Mouse (Mus musculus) brain, embryonic 14.5 days (tissue): ENCODE measurements at regions not wholly inside any gene's neighbourhood (a gene's known extent, or its start where the extent isn't known, plus 50 kb on each side); places are given as distances from the start of the nearest gene placed in this dataset.
A peak's percentile ranks its signal among the peaks of the same experiment; 100 is the strongest.

Experiments used
- DNase-seq: peaks from one replicate; pipeline ENCODE4 v3.0.0-alpha.2; 2011; ENCODE audit warnings: low read depth
- CTCF ChIP-seq: fragments of 200-500 bp; IDR thresholded peaks from 2 replicates; pipeline ENCODE4 v1.5.1; 2012; ENCODE audit warnings: inconsistent platforms, mild to moderate bottlenecking, moderate library complexity, borderline replicate concordance; ENCODE audit not compliant: insufficient read depth, insufficient read length; ENCODE audit errors: extremely low read depth
- POLR2A ChIP-seq: fragments of 200-500 bp; IDR thresholded peaks from 2 replicates; pipeline ENCODE4 v1.6.1; 2012; ENCODE audit warnings: mild to moderate bottlenecking, inconsistent platforms, borderline replicate concordance; ENCODE audit not compliant: poor library complexity, insufficient read depth, insufficient read length, severe bottlenecking; ENCODE audit errors: extremely low read depth

DNA sequence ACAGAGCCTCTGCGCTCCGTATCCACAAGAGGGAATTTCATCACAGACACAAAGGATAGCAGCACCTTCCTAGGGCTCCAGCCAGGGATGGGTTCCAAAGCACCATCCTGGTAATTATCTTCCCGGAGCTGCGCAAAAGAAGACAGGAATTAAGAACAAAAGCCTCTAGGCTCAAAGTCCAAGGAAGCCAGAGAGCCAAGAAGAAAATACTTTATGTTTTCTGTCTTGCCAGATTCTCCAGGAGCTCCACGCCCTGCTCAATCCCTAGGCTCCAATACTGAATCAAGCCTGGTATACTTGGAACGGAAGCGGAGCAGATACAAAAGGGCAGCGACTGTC, 54.4 kb downstream of the Irf2bpl start:
- TF ChIP-seq POLR2A = no peak
- no peak for TF ChIP-seq CTCF
- no peak for DNase-seq

DNA sequence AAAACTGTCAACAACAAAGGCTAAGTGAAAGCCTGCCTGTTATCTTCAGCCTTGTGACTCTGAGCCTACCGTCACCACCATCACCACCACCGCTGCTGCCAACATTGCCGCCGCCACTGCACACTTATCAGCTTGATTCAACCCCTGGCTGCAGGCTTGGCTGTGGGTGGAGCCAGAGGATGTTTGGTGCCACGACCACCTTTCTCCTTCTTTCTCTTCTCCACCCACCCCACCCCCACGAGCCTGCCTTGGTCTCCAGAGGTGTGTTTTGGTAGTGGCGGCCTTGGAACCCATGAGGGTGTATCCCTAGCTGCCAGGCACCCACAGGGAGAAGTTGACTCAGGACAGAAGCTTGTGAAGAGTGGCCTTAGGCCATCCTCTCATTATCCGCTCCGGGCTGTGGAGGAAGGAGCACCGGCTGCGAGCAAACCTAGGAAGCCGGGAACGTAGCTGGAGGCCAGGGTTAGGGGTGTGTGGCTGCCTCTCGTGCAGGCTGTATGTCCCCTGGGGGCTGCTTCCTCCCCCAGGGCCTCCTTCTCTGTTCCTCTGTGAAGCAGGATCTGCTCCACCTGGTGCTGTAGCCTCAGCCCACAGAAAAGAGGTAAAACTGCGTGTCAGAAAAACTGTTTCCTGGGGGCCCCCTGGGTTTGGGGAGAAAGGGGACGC, 54.9 kb downstream of the Irf2bpl start:
- no peak for DNase-seq

DNA sequence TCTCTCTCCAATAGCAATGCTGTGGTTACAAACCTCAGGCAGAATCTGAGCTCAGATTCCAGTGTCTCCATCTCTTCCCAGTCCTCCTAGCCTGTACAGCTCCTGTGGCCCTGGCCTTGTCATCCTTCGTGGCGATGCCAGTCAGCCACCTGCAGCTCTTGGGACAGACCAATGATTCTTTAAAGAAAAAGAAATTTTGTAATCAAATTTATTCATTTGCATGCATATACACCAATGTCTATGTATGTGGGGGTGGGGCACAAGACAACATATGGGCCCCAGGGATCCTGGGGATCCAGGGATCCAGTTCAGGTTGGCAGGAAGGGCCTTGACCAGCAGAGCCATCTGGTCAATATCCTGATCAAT, 57.4 kb downstream of the Irf2bpl start:
- TF ChIP-seq CTCF (no peak), POLR2A (no peak)
- no peak for DNase-seq

More for the DNA sequence above, 54.9 kb downstream of the Irf2bpl start:
- no peak for TF ChIP-seq CTCF
- no peak for TF ChIP-seq POLR2A

DNA sequence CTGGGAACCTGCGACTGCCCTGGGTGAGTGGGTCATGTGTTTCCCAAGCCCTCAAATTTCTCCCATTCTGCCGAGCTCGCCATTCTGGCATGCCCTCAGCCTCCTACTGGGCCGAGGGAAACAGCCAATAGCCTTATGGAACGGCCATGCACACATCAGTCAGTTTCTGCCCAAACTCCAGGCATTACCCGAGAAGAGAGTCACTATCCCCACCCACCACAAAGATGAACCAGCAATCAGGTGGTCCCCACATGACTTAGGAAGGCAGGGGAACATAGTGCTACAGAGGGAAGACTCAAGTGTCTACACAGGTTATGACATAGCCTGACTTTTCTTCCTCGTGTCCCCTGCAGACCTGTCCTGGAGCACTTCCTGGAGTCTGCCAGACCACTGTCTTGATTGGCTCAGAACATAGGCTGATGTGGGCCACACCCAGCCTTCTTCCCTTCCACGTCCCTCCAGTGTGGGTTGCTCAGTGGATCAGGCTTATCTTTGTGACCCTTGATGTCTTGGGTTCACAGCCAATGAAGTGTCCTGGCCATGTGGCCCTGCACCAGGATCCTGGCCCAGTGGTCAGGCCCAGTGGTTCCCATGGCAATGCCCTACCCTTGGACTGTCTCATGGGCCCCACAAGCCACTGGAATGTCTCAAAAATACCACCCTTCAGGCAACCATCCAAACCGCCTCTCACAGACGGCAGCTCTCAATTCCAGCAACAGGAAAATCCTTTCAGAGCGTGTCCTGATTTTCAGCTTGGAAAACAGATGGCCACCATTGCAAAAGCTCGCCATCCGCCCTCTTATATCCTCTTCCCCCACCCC, 58.0 kb downstream of the Irf2bpl start:
- no peak for TF ChIP-seq CTCF
- no peak for TF ChIP-seq POLR2A
- DNase-seq = peak; percentile 85

DNA sequence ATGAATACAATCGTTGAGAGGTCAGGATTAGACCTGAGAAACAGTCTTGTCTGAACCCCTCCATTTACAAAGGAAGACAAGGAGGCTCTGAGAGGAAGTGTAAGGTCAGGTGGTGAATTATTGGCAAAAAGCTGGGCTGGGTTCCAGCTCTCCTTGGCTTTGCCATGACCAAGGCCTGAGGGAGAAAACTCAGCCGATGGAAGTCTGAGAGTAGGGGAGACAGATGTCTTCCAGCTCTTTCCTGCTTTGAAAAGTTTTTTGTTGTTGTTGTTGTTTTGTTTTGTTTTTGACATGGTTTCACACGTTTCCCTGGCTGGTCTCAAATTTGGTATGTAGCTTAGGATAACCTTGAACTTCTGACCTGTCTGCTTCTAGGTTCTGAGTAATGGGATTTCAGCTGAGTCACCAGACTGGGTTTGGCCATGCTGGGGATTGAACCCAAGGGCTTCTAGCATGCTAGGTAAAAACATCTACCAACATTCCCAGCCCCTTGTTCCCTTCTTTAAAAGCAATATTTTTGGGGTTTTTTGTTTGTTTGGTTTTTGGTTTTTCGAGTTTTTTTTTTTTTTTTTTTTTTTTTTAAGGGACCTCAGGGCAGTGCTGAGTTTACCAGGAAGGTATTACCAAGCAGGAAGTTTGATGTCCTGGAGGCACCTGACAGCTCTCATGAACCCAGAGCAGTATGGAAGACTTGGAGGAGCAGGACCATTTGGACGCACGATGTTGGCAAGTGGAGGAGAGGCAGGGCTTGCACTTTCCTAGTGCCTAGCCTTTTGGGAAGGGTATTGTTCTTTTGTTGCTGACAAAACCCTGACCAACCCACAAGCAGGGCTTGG, 58.8 kb downstream of the Irf2bpl start:
- peak; percentile 60 for DNase-seq
- TF ChIP-seq POLR2A (no peak), CTCF (no peak)

DNA sequence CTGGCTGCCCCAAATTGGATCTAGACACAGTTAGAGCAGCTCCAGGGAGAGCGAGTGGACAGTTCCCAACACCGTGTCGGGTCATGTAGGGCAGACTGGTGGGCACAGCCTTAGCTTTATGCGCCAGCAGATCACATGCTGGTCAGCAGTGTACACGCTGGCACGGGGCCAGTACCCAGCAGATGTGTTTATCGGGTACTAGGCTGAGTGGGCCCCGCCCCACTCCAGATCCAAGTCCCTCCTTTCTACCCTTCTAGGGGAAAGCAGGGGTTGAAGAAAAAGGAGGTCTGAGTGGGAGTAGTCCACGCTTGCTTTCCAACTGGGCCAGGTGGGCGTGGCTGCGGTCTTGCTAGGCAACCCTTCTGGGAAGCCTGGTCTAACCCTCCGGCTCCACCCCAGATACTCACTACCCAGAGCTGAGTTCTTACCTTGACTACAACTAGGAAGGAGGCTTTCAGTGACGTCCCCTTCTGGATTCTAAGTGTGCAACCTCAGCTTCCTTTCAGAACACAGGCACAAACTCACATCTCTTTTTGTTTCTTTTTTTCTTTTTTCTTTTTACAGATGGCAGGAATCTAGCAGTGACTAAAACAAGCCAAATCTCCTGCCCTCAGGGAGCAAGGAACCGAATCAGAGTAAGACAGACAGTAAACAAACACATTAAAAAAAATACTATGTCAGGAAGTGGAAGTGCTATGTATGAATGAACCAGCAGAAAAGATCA, 59.6 kb downstream of the Irf2bpl start:
- TF ChIP-seq CTCF (no peak), POLR2A (no peak)
- DNase-seq = peak; percentile 93

DNA sequence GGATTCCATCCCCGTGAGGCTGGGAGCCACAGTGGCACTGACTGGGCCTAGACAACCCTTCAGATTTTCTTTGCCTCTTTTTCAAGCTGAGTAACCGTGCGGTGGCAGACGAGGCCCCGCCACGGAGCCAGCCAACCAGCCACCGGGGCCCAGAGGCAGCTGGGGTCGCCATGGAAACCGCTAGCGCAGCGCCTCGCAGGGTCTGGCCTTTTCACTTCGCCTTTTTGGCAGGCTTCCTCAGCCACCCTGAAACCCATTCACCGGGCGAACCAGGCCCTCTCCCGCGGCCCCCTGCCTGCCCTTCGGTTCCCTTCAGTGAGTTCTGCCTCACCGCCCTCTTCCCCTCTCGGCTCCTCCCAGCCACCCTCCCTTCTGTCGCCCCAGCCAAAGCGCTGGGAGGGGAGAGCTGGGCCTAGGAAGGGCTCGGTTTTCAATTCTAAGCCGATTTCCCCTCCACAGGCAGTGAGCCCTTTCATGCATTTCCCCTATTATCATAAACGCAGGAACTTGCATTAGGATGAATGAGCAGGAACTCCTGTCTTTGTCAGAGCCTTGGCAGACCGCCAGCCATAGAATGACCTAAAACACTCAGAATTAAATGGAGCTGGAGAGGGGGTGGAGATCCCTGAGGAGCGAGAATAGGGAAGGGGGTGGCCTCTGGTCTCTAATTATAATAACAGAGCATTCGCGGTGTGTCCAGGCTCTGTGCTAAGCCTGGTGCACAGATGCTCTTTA, 60.6 kb downstream of the Irf2bpl start:
- peak; percentile 99 for DNase-seq
- no peak for TF ChIP-seq CTCF
- TF ChIP-seq POLR2A = 0 out of 2 replicates have a peak, but pooled peaks have one; percentile 8

DNA sequence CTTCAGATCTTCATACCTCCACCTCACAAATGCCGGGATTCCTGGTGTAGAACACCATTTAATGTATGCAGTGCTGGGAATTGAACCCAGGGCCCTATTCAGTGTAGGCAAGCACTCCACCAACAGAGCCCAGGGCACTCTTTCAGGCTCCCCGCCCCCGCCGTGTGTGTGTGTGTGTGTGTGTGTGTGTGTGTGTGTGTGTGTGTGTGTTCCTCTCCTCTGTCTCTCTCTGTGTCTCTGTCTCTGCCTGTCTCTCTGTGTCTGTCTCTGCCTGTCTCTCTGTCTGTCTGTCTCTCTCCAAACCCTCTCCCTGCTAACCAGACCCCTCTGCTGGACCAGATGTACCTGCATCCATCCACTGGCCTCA, 61.1 kb downstream of the Irf2bpl start:
- no peak for TF ChIP-seq CTCF
- 0 out of 2 replicates have a peak, but pooled peaks have one; percentile 0 for TF ChIP-seq POLR2A
- DNase-seq = no peak

DNA sequence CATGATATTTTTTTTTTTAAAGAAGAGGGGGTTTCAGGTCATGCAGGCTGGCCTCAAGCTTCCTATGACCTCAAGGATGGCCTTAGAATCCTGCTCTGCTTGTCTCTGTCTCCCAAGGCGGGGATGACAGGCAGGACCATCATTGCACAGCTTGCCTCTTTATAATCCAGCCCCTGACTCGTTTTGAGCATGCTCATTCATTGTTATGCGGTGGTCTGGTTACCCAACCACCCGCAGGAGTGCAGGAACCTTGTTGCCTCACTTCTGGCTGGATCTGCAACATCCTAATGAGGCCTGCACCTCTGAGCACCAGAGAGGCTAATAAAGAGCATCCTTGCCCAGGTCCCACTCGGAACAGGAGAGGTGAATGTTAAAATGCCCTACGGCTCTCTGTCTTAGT, 63.4 kb downstream of the Irf2bpl start:
- DNase-seq = no peak
- TF ChIP-seq POLR2A = no peak
- no peak for TF ChIP-seq CTCF

DNA sequence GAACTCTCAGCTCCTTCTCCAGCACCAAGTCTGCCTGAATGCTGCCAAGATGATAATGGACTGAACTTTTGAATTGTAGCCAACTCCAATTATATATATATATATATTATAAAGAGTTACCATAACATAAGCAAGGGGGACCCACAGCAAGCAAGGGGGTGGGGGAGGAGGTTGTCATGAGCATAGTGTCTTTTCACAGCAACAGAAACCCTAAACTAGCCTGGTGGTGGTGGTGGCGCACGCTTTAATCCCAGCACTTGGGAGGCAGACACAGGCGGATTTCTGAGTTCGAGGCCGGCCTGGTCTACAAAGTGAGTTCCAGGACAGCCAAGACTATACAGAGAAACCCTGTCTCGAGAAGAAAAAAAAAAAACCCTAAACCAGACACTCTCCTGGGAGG, 65.0 kb downstream of the Irf2bpl start:
- no peak for TF ChIP-seq POLR2A
- no peak for TF ChIP-seq CTCF
- no peak for DNase-seq
